Mouse (Mus musculus) neural tube, embryonic 12.5 days (tissue): ENCODE data around the gene Sobp. TPM values are rescaled to one million over a fixed set of nuclear protein-coding genes. Genes with fewer than 3 reads are reported as not detected.

ENCODE experiments used
- ATAC-seq: fragments of 200-750 bp; cut with Nextera tagmentation; 2 replicates; pipeline ENCODE4 v1.8.0; 2017; ENCODE audit warnings: low read depth, mild to moderate bottlenecking, moderate TSS enrichment, moderate library complexity; ENCODE audit not compliant: low FRiP score
- H3K27ac ChIP-seq: fragments of 300-500 bp; sonication (generic); 2 replicates; pipeline ENCODE4 v1.5.1; 2016
- H3K27me3 ChIP-seq: fragments of 300-500 bp; sonication (generic); replicated peaks from 2 replicates; pipeline ENCODE4 v1.6.1; 2016; ENCODE audit warnings: mild to moderate bottlenecking
- H3K36me3 ChIP-seq: fragments of 300-500 bp; sonication (generic); 2 replicates; pipeline ENCODE4 v1.6.1; 2016; ENCODE audit warnings: mild to moderate bottlenecking
- H3K4me1 ChIP-seq: fragments of 300-500 bp; sonication (generic); 2 replicates; pipeline ENCODE4 v1.6.1; 2016
- H3K4me2 ChIP-seq: fragments of 300-500 bp; sonication (generic); replicated peaks from 2 replicates; pipeline ENCODE4 v1.6.1; 2016; ENCODE audit warnings: mild to moderate bottlenecking
- H3K4me3 ChIP-seq: fragments of 300-500 bp; sonication (generic); 2 replicates; pipeline ENCODE4 v1.5.1; 2016
- H3K9ac ChIP-seq: fragments of 300-500 bp; sonication (generic); 2 replicates; pipeline ENCODE4 v1.6.1; 2016; ENCODE audit warnings: mild to moderate bottlenecking
- H3K9me3 ChIP-seq: fragments of 300-500 bp; sonication (generic); 2 replicates; pipeline ENCODE4 v1.6.1; 2016; ENCODE audit warnings: mild to moderate bottlenecking
- WGBS: fragments of 180-500 bp; shearing (Covaris S2); methylation state at CpG from one replicate; pipeline ENCODE4 v1.1.7; 2016; 5-methylcytosine and 5-hydroxymethylcytosine counted together
- polyA plus RNA-seq: library from polyadenylated mRNA; unstranded; fragments of >200 nt; fragmentation: Nextera tagmentation; extraction: Ambion mirVana; gene quantifications from 2 replicates; pipeline ENCODE4 v1.2.1, GENCODE M21; 2016

Sobp gene
- polyA plus RNA-seq, 1 experiment from 2014 or later = 6.1 TPM

GRCm38 (mm10) chr10:43022190-43022761, 152.1 kb downstream of the Sobp start:
- peaks cover 4% of the 10 kb centered on the region; the same call in 1 of the 2 replicates for H3K36me3 ChIP-seq
- H3K9ac ChIP-seq = peak overlapping the region; percentile 65
- ATAC-seq = peak; percentile 49
- H3K9me3 ChIP-seq = no peaks in the 10 kb centered on the region
- H3K27me3 ChIP-seq = peaks cover 43% of the 10 kb centered on the region
- peak overlapping the region; percentile 99 for H3K4me2 ChIP-seq
- WGBS = 2% methylated on average over 29 of the region's 29 CpGs
- H3K27ac ChIP-seq = no peak overlapping the region
- H3K4me3 ChIP-seq = peak overlapping the region; percentile 50
- H3K4me1 ChIP-seq = peaks cover 29% of the 10 kb centered on the region

GRCm38 (mm10) chr10:43021512-43022116, 152.7 kb downstream of the Sobp start:
- no peak overlapping the region for H3K27ac ChIP-seq
- peaks cover 23% of the 10 kb centered on the region for H3K4me1 ChIP-seq
- peaks cover 43% of the 10 kb centered on the region for H3K27me3 ChIP-seq
- peak; percentile 68 for ATAC-seq
- H3K36me3 ChIP-seq = peaks cover 4% of the 10 kb centered on the region; the same call in 1 of the 2 replicates
- peak overlapping the region; percentile 99 for H3K4me2 ChIP-seq
- H3K9me3 ChIP-seq = no peaks in the 10 kb centered on the region
- under 1% methylated on average over 58 of the region's 69 CpGs for WGBS
- peak overlapping the region; percentile 65 for H3K9ac ChIP-seq
- H3K4me3 ChIP-seq = peak overlapping the region; percentile 50

- peaks cover 43% of the 10 kb centered on the region for H3K27me3 ChIP-seq
- 3% methylated on average over 35 of the region's 35 CpGs for WGBS
- H3K9ac ChIP-seq = peak overlapping the region; percentile 65
- no peak overlapping the region for H3K27ac ChIP-seq
- H3K4me3 ChIP-seq = peak overlapping the region; percentile 50
- ATAC-seq = peak; percentile 34; the same call in 1 of the 2 replicates
- H3K4me2 ChIP-seq = peak overlapping the region; percentile 99
- H3K9me3 ChIP-seq = no peaks in the 10 kb centered on the region
- peaks cover 4% of the 10 kb centered on the region; the same call in 1 of the 2 replicates for H3K36me3 ChIP-seq
- peaks cover 20% of the 10 kb centered on the region for H3K4me1 ChIP-seq
Measured at GRCm38 (mm10) chr10:43021017-43021416, 153.3 kb downstream of the Sobp start.

GRCm38 (mm10) chr10:43014782-43015181, 159.5 kb downstream of the Sobp start:
- Histone ChIP-seq H3K27ac (no peak overlapping the region), H3K9ac (no peak overlapping the region), H3K9me3 (no peaks in the 10 kb centered on the region), H3K4me1 (no peaks in the 10 kb centered on the region), H3K36me3 (peaks cover 2% of the 10 kb centered on the region; the same call in 1 of the 2 replicates), H3K4me3 (no peak overlapping the region), H3K4me2 (no peak overlapping the region), H3K27me3 (peaks cover 11% of the 10 kb centered on the region; the same call in 1 of the 2 replicates)
- no peak for ATAC-seq
- 87% methylated on average over 5 of the region's 5 CpGs for whole genome bisulfite sequencing

GRCm38 (mm10) chr10:43014358-43014757, 160.0 kb downstream of the Sobp start:
- Histone ChIP-seq H3K4me1 (no peaks in the 10 kb centered on the region), H3K36me3 (peaks cover under 1% of the 10 kb centered on the region; the same call in 1 of the 2 replicates), H3K9me3 (no peaks in the 10 kb centered on the region), H3K4me2 (no peak overlapping the region), H3K9ac (no peak overlapping the region), H3K27ac (no peak overlapping the region), H3K4me3 (no peak overlapping the region), H3K27me3 (peaks cover 9% of the 10 kb centered on the region; the same call in 1 of the 2 replicates)
- WGBS = 91% methylated on average over 4 of the region's 4 CpGs
- ATAC-seq = no peak

- Histone ChIP-seq H3K27me3 (no peaks in the 10 kb centered on the region), H3K4me3 (no peak overlapping the region), H3K9ac (no peak overlapping the region), H3K4me2 (no peak overlapping the region), H3K27ac (no peak overlapping the region), H3K4me1 (peaks cover 9% of the 10 kb centered on the region), H3K36me3 (no peaks in the 10 kb centered on the region), H3K9me3 (no peaks in the 10 kb centered on the region)
- 79% methylated on average over 11 of the region's 11 CpGs for WGBS
- ATAC-seq = no peak
Measured at GRCm38 (mm10) chr10:43008116-43008515, 166.2 kb downstream of the Sobp start.

- peaks cover 23% of the 10 kb centered on the region for H3K4me1 ChIP-seq
- H3K36me3 ChIP-seq = no peaks in the 10 kb centered on the region
- H3K27me3 ChIP-seq = no peaks in the 10 kb centered on the region
- WGBS = 85% methylated on average over 4 of the region's 4 CpGs
- no peaks in the 10 kb centered on the region for H3K9me3 ChIP-seq
- H3K27ac ChIP-seq = no peak overlapping the region
- no peak overlapping the region for H3K9ac ChIP-seq
- no peak overlapping the region for H3K4me3 ChIP-seq
- no peak for ATAC-seq
- no peak overlapping the region for H3K4me2 ChIP-seq
Measured at GRCm38 (mm10) chr10:43006534-43006933, 167.8 kb downstream of the Sobp start.

- Histone ChIP-seq H3K4me3 (no peak overlapping the region), H3K36me3 (no peaks in the 10 kb centered on the region), H3K27me3 (no peaks in the 10 kb centered on the region), H3K9me3 (no peaks in the 10 kb centered on the region), H3K4me1 (peaks cover 23% of the 10 kb centered on the region), H3K27ac (no peak overlapping the region), H3K4me2 (no peak overlapping the region), H3K9ac (no peak overlapping the region)
- no peak for ATAC-seq
- WGBS = 87% methylated on average over 7 of the region's 7 CpGs
Measured at GRCm38 (mm10) chr10:43005677-43006076, 168.7 kb downstream of the Sobp start.

- H3K9ac ChIP-seq = no peak overlapping the region
- peaks cover 23% of the 10 kb centered on the region for H3K4me1 ChIP-seq
- 88% methylated on average over 4 of the region's 4 CpGs for WGBS
- no peaks in the 10 kb centered on the region for H3K36me3 ChIP-seq
- H3K9me3 ChIP-seq = no peaks in the 10 kb centered on the region
- H3K4me2 ChIP-seq = no peak overlapping the region
- H3K27me3 ChIP-seq = no peaks in the 10 kb centered on the region
- no peak overlapping the region for H3K4me3 ChIP-seq
- no peak for ATAC-seq
- H3K27ac ChIP-seq = no peak overlapping the region
Measured at GRCm38 (mm10) chr10:43005031-43005430, 169.3 kb downstream of the Sobp start.

- Histone ChIP-seq H3K4me2 (no peak overlapping the region), H3K9me3 (no peaks in the 10 kb centered on the region), H3K36me3 (no peaks in the 10 kb centered on the region), H3K4me3 (no peak overlapping the region), H3K27me3 (no peaks in the 10 kb centered on the region), H3K9ac (no peak overlapping the region), H3K27ac (no peak overlapping the region), H3K4me1 (peaks cover 23% of the 10 kb centered on the region)
- 91% methylated on average over 16 of the region's 16 CpGs for WGBS
- ATAC-seq = no peak
Measured at GRCm38 (mm10) chr10:43004174-43004734, 170.1 kb downstream of the Sobp start.

GRCm38 (mm10) chr10:43003466-43003757, 170.9 kb downstream of the Sobp start:
- Histone ChIP-seq H3K36me3 (no peaks in the 10 kb centered on the region), H3K27ac (no peak overlapping the region), H3K4me1 (peaks cover 23% of the 10 kb centered on the region), H3K9me3 (no peaks in the 10 kb centered on the region), H3K4me2 (no peak overlapping the region), H3K9ac (no peak overlapping the region), H3K4me3 (no peak overlapping the region), H3K27me3 (no peaks in the 10 kb centered on the region)
- no peak for ATAC-seq
- 48% methylated on average over 5 of the region's 5 CpGs for WGBS

GRCm38 (mm10) chr10:43002721-43003465, 171.4 kb downstream of the Sobp start:
- WGBS = 5% methylated on average over 25 of the region's 25 CpGs
- Histone ChIP-seq H3K27me3 (no peaks in the 10 kb centered on the region), H3K4me2 (peak overlapping the region; percentile 65), H3K4me1 (peaks cover 23% of the 10 kb centered on the region), H3K4me3 (0 out of 2 replicates have a peak overlapping the region, but pooled peaks have one; percentile 15), H3K36me3 (no peaks in the 10 kb centered on the region), H3K9ac (no peak overlapping the region), H3K9me3 (no peaks in the 10 kb centered on the region), H3K27ac (no peak overlapping the region)
- ATAC-seq = no peak
